Mouse (Mus musculus): ENCODE measurements around the gene Dbh. TPM values are rescaled to one million over a fixed set of nuclear protein-coding genes. Genes with fewer than 3 reads are reported as not detected.
A peak's percentile ranks its signal among the peaks of the same experiment; 100 is the strongest.

Dbh gene
- total RNA-seq (2022) = 1 to 10 TPM in 1 of 4 experiments, under 1 TPM in 3; 0.25 to 1.5 (median 0.74) TPM

- DNase-seq (ENCODE audit: low spot score in 2 of 2) = peak; percentile 73 to 75
These were observed at the start of gene Dbh for GRCm38 (mm10) chr2:27164796-27165590. Dbh (plus strand) TSS chr2:27165233.

- DNase-seq (ENCODE audit: low spot score in 2 of 2) = no peak
These were observed 46.6 kb upstream of the Dbh start for GRCm38 (mm10) chr2:27118452-27118851.

- no peak for DNase-seq (ENCODE audit: low spot score in 2 of 2)
These were observed 45.3 kb upstream of the Dbh start for GRCm38 (mm10) chr2:27119766-27120165.

DNA sequence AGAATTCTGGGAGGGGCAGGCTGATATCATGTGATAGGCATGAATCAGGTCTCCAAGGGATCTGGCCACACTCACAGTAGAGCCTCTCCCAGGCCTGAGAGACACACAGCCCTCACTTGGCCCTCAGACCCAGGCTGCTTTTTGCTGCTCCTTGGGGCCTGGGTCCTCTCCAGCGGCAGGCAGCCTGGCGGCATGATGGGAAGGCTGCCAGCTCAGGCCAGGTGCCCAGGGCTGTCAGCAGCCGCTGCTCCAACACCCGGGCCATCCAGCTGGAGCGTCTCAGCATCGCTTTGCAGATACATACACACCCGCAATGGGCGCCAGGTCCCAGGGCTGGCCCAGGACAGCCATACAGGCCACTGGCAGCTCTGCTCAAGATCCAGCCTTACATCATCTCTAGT lies 44.8 kb upstream of the Dbh start:
- no peak for DNase-seq (ENCODE audit: low spot score in 2 of 2)

DNA sequence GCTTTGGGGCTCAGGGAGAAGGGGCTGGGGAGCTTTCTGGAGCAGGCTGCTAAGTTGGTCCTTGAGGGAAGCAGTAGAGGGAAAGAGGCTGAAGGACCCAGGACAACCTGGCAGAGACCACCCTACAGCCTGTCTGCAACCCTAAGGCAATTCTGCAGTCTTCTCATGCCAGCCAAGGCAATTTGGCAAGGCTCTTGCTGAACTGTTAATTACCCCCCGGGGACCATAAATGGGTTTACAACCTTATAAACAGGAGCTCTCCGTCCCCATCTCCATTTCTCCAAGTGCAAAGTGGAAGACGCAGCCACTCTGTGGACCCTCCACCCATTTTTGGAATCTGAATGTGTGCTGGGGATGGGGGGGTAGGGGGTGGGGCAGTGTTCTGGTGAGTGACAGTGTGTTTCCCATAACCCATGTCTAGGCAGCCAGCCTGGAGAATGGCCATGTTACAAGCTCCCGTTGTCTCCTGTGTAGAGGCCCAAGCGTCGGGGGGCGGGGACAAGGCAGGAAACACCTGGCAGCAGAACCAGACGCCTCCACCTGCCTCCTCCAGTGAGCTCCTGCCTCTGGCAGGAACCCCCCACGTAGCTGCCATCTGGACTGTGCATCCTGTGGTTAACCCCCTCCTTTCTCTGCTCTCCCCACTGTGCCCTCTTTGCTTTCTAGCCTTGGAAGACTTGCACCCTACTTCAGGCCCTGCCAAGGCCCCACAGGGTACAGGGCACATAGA lies 43.2 kb upstream of the Dbh start:
- DNase-seq (ENCODE audit: low spot score in 2 of 2) = no peak

- DNase-seq (ENCODE audit: low spot score in 2 of 2) = no peak
These were observed 42.5 kb upstream of the Dbh start for GRCm38 (mm10) chr2:27122578-27122977.

- no peak for DNase-seq (ENCODE audit: low spot score in 2 of 2)
These were observed 41.9 kb upstream of the Dbh start for GRCm38 (mm10) chr2:27123121-27123520.

GRCm38 (mm10) chr2:27125979-27126378 lies 39.1 kb upstream of the Dbh start:
- DNase-seq (ENCODE audit: low spot score in 2 of 2) = peak in 1 of 2 experiments; percentile 39

DNA sequence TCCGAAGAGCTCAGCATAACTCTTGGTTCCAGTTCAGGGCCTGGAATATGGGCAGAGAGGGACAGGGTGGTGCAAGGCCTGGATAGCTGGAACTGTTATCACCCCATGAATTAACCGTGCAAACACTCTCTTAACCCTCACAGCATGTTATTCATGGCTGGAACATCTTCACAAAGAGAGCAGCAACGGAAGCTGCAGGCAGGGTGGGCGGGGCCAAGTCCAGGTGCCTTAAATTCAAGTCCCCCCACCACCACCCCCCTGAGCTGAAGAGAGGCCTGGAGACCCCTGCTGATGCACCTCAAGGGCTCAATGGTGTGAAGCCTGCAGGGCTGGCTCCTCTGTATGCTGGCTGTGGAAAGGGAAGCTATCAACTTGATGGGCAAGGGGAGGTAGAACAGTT lies 38.5 kb upstream of the Dbh start:
- DNase-seq (ENCODE audit: low spot score in 2 of 2) = no peak

DNA sequence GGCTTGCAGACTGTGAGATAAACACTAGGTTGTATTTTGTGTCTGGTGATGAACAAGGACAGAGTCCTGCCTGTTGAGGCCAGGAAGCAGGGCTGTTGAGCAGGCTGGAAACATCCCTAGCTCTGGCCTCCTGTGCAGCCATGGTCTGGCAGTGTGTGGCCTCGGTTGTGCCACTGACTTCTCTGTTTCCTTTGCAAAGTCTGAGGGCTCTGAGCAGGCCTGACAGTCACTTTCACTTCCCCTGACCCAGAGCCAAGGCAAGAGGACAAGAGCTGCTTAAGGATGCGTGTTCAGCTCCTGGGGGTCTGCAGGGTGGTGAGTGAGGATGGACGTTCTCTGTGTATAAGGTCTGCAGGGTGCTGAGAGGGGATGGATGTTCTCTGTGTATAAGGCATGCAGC lies 36.0 kb upstream of the Dbh start:
- no peak for DNase-seq (ENCODE audit: low spot score in 2 of 2)

GRCm38 (mm10) chr2:27135935-27136334 lies 29.1 kb upstream of the Dbh start:
- no peak for DNase-seq (ENCODE audit: low spot score in 2 of 2)

DNA sequence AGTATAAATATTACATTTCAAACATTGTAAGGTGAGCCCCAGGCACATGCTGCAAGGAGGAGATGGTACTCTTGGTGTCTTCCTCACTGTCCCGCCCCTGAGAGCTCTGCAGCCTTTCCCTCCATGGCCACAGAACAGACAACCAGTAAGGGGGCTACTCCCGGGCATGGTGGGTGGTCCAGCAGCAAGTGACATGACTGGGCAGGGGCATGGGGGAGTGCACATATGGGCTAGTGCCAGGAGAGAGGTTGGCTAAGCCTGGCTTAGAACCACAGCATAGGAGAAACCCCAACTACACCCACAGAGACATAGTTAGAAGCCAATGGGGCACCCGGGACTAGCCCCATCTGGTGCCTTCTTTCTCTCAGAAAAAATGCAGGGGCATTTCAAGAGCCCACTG lies 28.7 kb upstream of the Dbh start:
- no peak for DNase-seq (ENCODE audit: low spot score in 2 of 2)

DNA sequence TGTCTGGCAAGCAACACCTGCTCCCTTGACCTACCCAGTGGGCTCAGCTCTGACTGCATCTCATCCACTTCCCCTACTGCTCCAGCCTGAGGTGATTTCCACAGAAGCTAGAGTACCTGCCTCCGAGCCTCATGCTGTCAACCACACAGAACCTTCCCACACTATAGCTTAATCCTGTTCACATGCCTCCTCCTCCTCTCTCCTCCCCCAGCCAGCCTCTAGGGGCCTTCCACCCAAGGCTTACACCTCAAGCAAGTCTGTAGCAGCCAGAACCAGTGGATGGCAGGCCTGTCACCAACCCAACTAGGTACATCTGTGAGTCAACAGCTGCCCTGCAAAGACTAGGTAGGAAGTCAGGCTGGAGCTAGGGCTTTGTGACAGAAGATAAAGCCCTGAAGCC lies 28.2 kb upstream of the Dbh start:
- no peak for DNase-seq (ENCODE audit: low spot score in 2 of 2)

DNA sequence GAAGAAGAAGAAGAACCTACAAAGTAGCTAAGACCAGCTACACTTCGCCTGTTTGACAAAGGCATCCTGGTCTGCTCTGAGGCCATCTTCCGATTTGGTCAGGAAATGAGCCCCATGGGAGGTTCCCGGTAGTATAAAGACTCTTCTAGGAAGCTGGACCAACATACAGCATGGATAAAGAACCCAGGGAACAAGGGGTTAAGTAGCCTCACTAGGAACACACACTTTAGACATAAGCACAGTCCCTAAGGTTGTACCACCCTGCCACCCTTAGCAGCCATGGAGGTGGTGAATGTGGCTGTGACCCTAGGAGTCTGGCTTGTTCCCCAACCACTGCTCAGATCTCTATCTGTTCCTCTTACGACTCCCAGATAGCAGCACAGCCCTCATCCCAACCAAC lies 26.7 kb upstream of the Dbh start:
- no peak for DNase-seq (ENCODE audit: low spot score in 2 of 2)

GRCm38 (mm10) chr2:27141950-27142693 lies 22.9 kb upstream of the Dbh start, which contains the start of gene Fam163b:
Fam163b (minus strand) TSS chr2:27142491.
- no peak for DNase-seq (ENCODE audit: low spot score in 2 of 2)

DNA sequence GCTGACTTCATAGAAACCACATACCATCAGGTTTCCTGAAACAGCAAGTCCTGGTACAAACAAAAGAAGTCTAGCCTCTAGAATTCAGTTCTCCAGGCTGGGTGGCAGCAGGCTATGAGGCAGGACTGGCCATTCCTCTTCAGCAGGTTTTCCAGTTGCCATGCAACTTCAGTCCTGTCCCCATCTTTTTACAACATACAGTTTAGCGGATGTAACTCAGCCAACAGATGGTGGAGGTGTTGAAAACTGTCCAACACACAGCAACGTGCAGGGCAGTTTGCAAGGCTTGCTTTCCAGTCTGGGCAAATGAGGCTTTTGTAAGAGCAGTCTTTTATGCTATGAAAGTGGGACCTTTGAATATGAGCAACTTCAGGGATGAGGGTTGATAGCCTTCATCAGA lies 20.1 kb upstream of the Dbh start:
- DNase-seq (ENCODE audit: low spot score in 2 of 2) = peak in 1 of 2 experiments; percentile 41

GRCm38 (mm10) chr2:27146840-27147239 lies 18.2 kb upstream of the Dbh start:
- DNase-seq (ENCODE audit: low spot score in 2 of 2) = no peak

GRCm38 (mm10) chr2:27149457-27149856 lies 15.6 kb upstream of the Dbh start:
- no peak for DNase-seq (ENCODE audit: low spot score in 2 of 2)

DNA sequence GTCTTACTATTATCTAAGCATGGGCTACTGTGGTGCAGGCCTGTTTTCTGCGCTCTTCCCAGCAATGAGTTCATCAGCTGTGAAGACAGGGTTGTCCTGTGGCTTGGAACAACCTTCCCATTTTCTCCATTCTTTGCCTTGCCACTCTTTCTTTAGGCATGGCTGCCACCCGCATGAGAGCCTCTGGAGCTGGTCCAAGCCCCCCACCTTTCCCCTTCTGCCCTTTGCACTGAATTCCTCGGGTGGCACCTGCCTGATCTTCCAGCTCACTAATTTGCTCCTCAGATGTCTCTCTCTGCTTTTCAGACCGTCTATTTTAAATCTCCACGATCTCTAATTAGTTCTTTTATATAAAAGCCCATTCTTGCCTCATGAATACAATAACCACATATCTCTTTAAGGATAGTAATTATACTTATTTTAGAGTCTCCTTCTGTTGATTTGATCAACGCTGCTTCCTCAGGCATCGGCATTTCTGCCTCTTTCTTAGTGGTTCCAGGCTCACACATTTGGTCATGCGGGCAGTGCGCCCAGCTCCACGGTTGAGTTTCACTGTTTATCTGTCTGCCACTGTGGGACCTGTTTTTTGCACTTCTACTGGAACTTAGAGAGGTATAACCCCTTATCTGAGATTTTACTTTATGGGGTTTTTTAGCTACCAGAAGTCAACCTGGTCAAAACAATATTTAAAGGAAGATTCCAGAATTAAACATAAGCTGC lies 10.4 kb upstream of the Dbh start:
- DNase-seq (ENCODE audit: low spot score in 2 of 2) = no peak

GRCm38 (mm10) chr2:27156596-27156995 lies 8.4 kb upstream of the Dbh start:
- no peak for DNase-seq (ENCODE audit: low spot score in 2 of 2)

GRCm38 (mm10) chr2:27161526-27161925 lies 3.5 kb upstream of the Dbh start:
- no peak for DNase-seq (ENCODE audit: low spot score in 2 of 2)
